12 mouse cellular contexts compared by ENCODE assay signal in genomic region chr1:189777207-189777606, GRCm38 (mm10).
"Had no signal": no experiment of that assay in that cellular context is flagged by ENCODE, and none has a peak within 500 bp of the region (broad histone marks: within the 10 kb centered on the region; RNA-seq: fewer than 3 reads in every experiment).

No protein-coding gene starts in this region.

- H3K9ac ChIP-seq: liver, embryonic 13.5 days; liver, postnatal 0 days; lung, embryonic 15.5 days; midbrain, embryonic 13.5 days had no signal

- H3K27me3 ChIP-seq: liver, embryonic 13.5 days; lung, embryonic 15.5 days; midbrain, embryonic 13.5 days had no signal

- H3K9me3 ChIP-seq: liver, embryonic 13.5 days; lung, embryonic 15.5 days; midbrain, embryonic 13.5 days had no signal

- H3K27ac ChIP-seq: left cerebral cortex, adult 2 months; liver, embryonic 13.5 days; lung, embryonic 15.5 days; midbrain, embryonic 13.5 days had no signal

- H3K4me2 ChIP-seq: liver, embryonic 13.5 days; lung, embryonic 15.5 days; midbrain, embryonic 13.5 days had no signal

- H3K4me3 ChIP-seq: left cerebral cortex, adult 2 months; liver, embryonic 13.5 days; lung, embryonic 15.5 days; midbrain, embryonic 13.5 days had no signal

- ATAC-seq: liver, postnatal 0 days; midbrain, embryonic 13.5 days had no signal

- DNase-seq: kidney, adult 8-10 months; kidney, postnatal 25 days; liver; liver, embryonic 13.5 days; liver, postnatal 0 days; right cerebral cortex, adult 18-20 months; right cerebral cortex, postnatal 25 days; thymus, adult 18-20 months; thymus, postnatal 14 days had no signal

- H3K4me1 ChIP-seq: midbrain, embryonic 13.5 days had no signal

- H3K36me3 ChIP-seq: liver, embryonic 13.5 days; lung, embryonic 15.5 days; midbrain, embryonic 13.5 days had no signal
